ENCODE assay signal across 23 mouse cellular contexts in genomic region chr6:55027642-55028041, GRCm38 (mm10). TPM values are rescaled to one million over a fixed set of nuclear protein-coding genes. Genes with fewer than 3 reads are reported as not detected.
DNase-seq lines count a peak whose midpoint lies in the region; ATAC-seq and TF ChIP-seq lines count a peak whose summit lies in the region.
"Had no signal": no experiment of that assay in that cellular context is flagged by ENCODE, and none has a peak within 500 bp of the region (broad histone marks: within the 10 kb centered on the region; RNA-seq: fewer than 3 reads in every experiment).

No protein-coding gene starts in this region.

- TF ChIP-seq EP300 in stomach, postnatal 0 days (optimal IDR thresholded peaks at IDR 0.05): no peak

- peak; percentile 14 for DNase-seq in forebrain, embryonic 14.5 days (ENCODE audit: low spot score)
- DNase-seq in hindbrain, embryonic 10.5 days (ENCODE audit: low spot score): no peak
- peak; percentile 24 for DNase-seq in lung, embryonic 14.5 days
- DNase-seq in lung, postnatal 36 days: no peak
- DNase-seq in stomach, postnatal 0 days (ENCODE audit: low spot score): no peak
- DNase-seq: adrenal gland, postnatal 10 days; cerebellum, adult 8-10 months; gastrocnemius, postnatal 10 days; kidney, adult 11 months; layer of hippocampus, adult 9-11 months; right cerebral cortex, postnatal 14 days; thymus, postnatal 14 days had no signal

- no peak overlapping the region for H3K27ac ChIP-seq in forebrain, embryonic 14.5 days (ENCODE audit: low read depth, low read length)
- H3K27ac ChIP-seq in forebrain, embryonic 12.5 days: no peak overlapping the region
- no peak overlapping the region for H3K27ac ChIP-seq in hindbrain, embryonic 16.5 days (ENCODE audit: low read depth, low read length)
- no peak overlapping the region for H3K27ac ChIP-seq in hindbrain, embryonic 10.5 days
- H3K27ac ChIP-seq in lung, embryonic 14.5 days (ENCODE audit: low read depth): no peak overlapping the region
- no peak overlapping the region for H3K27ac ChIP-seq in stomach, embryonic 16.5 days (ENCODE audit: low read length)
- H3K27ac ChIP-seq in stomach, postnatal 0 days (replicated peaks): no peak overlapping the region
- H3K27ac ChIP-seq: forebrain, embryonic 15.5 days; heart, embryonic 15.5 days; hindbrain, embryonic 13.5 days; left cerebral cortex, adult 2 months; limb, embryonic 15.5 days; liver, embryonic 15.5 days; midbrain, embryonic 12.5 days; neural tube, embryonic 12.5 days had no signal

- H3K9me3 ChIP-seq in forebrain, embryonic 14.5 days (replicated peaks; ENCODE audit: control insufficient read depth, low read length): no peaks in the 10 kb centered on the region
- H3K9me3 ChIP-seq in forebrain, embryonic 12.5 days: no peaks in the 10 kb centered on the region
- no peaks in the 10 kb centered on the region for H3K9me3 ChIP-seq in hindbrain, embryonic 16.5 days (ENCODE audit: control insufficient read depth, low read length)
- no peaks in the 10 kb centered on the region for H3K9me3 ChIP-seq in hindbrain, embryonic 10.5 days
- H3K9me3 ChIP-seq in lung, embryonic 14.5 days (ENCODE audit: low read depth, low read length): no peaks in the 10 kb centered on the region
- H3K9me3 ChIP-seq in stomach, embryonic 16.5 days (replicated peaks; ENCODE audit: control insufficient read depth, low read length): no peaks in the 10 kb centered on the region
- H3K9me3 ChIP-seq in stomach, postnatal 0 days (ENCODE audit: control insufficient read depth, low read length): no peaks in the 10 kb centered on the region
- H3K9me3 ChIP-seq: forebrain, embryonic 15.5 days; heart, embryonic 15.5 days; hindbrain, embryonic 13.5 days; limb, embryonic 15.5 days; liver, embryonic 15.5 days; midbrain, embryonic 12.5 days; neural tube, embryonic 12.5 days had no signal

- H3K27me3 ChIP-seq in forebrain, embryonic 14.5 days (replicated peaks; ENCODE audit: control insufficient read depth, insufficient read depth, low read length): no peaks in the 10 kb centered on the region
- H3K27me3 ChIP-seq in forebrain, embryonic 12.5 days: no peaks in the 10 kb centered on the region
- no peaks in the 10 kb centered on the region for H3K27me3 ChIP-seq in hindbrain, embryonic 16.5 days (replicated peaks; ENCODE audit: control insufficient read depth, insufficient read depth, low read length)
- no peaks in the 10 kb centered on the region for H3K27me3 ChIP-seq in hindbrain, embryonic 10.5 days (ENCODE audit: insufficient read depth, poor library complexity, severe bottlenecking)
- H3K27me3 ChIP-seq in lung, embryonic 14.5 days (ENCODE audit: insufficient read depth, low read length): no peaks in the 10 kb centered on the region
- H3K27me3 ChIP-seq in stomach, embryonic 16.5 days (ENCODE audit: control insufficient read depth, insufficient read depth, low read length): no peaks in the 10 kb centered on the region
- no peaks in the 10 kb centered on the region for H3K27me3 ChIP-seq in stomach, postnatal 0 days (ENCODE audit: control insufficient read depth, insufficient read depth, low read length)
- H3K27me3 ChIP-seq: forebrain, embryonic 15.5 days; heart, embryonic 15.5 days; hindbrain, embryonic 13.5 days; limb, embryonic 15.5 days; liver, embryonic 15.5 days; midbrain, embryonic 12.5 days; neural tube, embryonic 12.5 days had no signal

- WGBS in forebrain, embryonic 14.5 days: 64% methylated on average over 2 of the region's 2 CpGs
- 80% methylated on average over 2 of the region's 2 CpGs for WGBS in forebrain, embryonic 12.5 days
- 73% methylated on average over 2 of the region's 2 CpGs for WGBS in hindbrain, embryonic 16.5 days
- WGBS in hindbrain, embryonic 10.5 days: 89% methylated on average over 2 of the region's 2 CpGs
- WGBS in lung, embryonic 14.5 days: 63% methylated on average over 2 of the region's 2 CpGs
- WGBS in stomach, embryonic 16.5 days: 54% methylated on average over 2 of the region's 2 CpGs
- whole genome bisulfite sequencing in stomach, postnatal 0 days: 76% methylated on average over 2 of the region's 2 CpGs

- no peak for ATAC-seq in forebrain, embryonic 14.5 days
- ATAC-seq in forebrain, embryonic 12.5 days (ENCODE audit: low FRiP score): no peak
- ATAC-seq in hindbrain, embryonic 16.5 days: 0 out of 2 replicates have a peak, but pooled peaks have one; percentile 27
- ATAC-seq in lung, embryonic 14.5 days (ENCODE audit: insufficient read depth): no peak
- 0 out of 2 replicates have a peak, but pooled peaks have one; percentile 33 for ATAC-seq in stomach, embryonic 16.5 days (ENCODE audit: insufficient read depth, low FRiP score)
- no peak for ATAC-seq in stomach, postnatal 0 days (ENCODE audit: low FRiP score, low TSS enrichment)
- ATAC-seq: forebrain, embryonic 15.5 days had no signal

- H3K36me3 ChIP-seq in forebrain, embryonic 14.5 days (ENCODE audit: control insufficient read depth, insufficient read depth, low read length): no peaks in the 10 kb centered on the region
- H3K36me3 ChIP-seq in forebrain, embryonic 12.5 days (replicated peaks): no peaks in the 10 kb centered on the region
- no peaks in the 10 kb centered on the region for H3K36me3 ChIP-seq in hindbrain, embryonic 16.5 days (ENCODE audit: control insufficient read depth, insufficient read depth, low read length)
- H3K36me3 ChIP-seq in hindbrain, embryonic 10.5 days: no peaks in the 10 kb centered on the region
- H3K36me3 ChIP-seq in lung, embryonic 14.5 days (ENCODE audit: insufficient read depth): no peaks in the 10 kb centered on the region
- no peaks in the 10 kb centered on the region for H3K36me3 ChIP-seq in stomach, embryonic 16.5 days (ENCODE audit: control insufficient read depth, insufficient read depth, low read length)
- H3K36me3 ChIP-seq in stomach, postnatal 0 days (ENCODE audit: control insufficient read depth, insufficient read depth, low read length): no peaks in the 10 kb centered on the region
- H3K36me3 ChIP-seq: forebrain, embryonic 15.5 days; heart, embryonic 15.5 days; hindbrain, embryonic 13.5 days; limb, embryonic 15.5 days; liver, embryonic 15.5 days; midbrain, embryonic 12.5 days; neural tube, embryonic 12.5 days had no signal

- TF ChIP-seq CTCF in lung, embryonic 14.5 days (IDR thresholded peaks at IDR 0.05; ENCODE audit: low read depth): no peak
- no peak for TF ChIP-seq CTCF in stomach, postnatal 0 days (IDR thresholded peaks at IDR 0.05; ENCODE audit: low read depth)

- H3K4me3 ChIP-seq in forebrain, embryonic 14.5 days (ENCODE audit: low read depth, low read length): no peak overlapping the region
- no peak overlapping the region for H3K4me3 ChIP-seq in forebrain, embryonic 12.5 days (replicated peaks)
- H3K4me3 ChIP-seq in hindbrain, embryonic 16.5 days (ENCODE audit: low read length): no peak overlapping the region
- H3K4me3 ChIP-seq in hindbrain, embryonic 10.5 days: no peak overlapping the region
- H3K4me3 ChIP-seq in lung, embryonic 14.5 days (ENCODE audit: low read depth, low read length): no peak overlapping the region
- no peak overlapping the region for H3K4me3 ChIP-seq in stomach, embryonic 16.5 days (replicated peaks; ENCODE audit: low read length)
- H3K4me3 ChIP-seq in stomach, postnatal 0 days (ENCODE audit: low read depth, low read length): no peak overlapping the region
- H3K4me3 ChIP-seq: forebrain, embryonic 15.5 days; heart, embryonic 15.5 days; hindbrain, embryonic 13.5 days; left cerebral cortex, adult 2 months; limb, embryonic 15.5 days; liver, embryonic 15.5 days; midbrain, embryonic 12.5 days; neural tube, embryonic 12.5 days had no signal

- H3K4me2 ChIP-seq in forebrain, embryonic 14.5 days (ENCODE audit: low read length): no peak overlapping the region
- H3K4me2 ChIP-seq in forebrain, embryonic 12.5 days: no peak overlapping the region
- H3K4me2 ChIP-seq in hindbrain, embryonic 16.5 days (ENCODE audit: low read length): no peak overlapping the region
- no peak overlapping the region for H3K4me2 ChIP-seq in lung, embryonic 14.5 days
- no peak overlapping the region for H3K4me2 ChIP-seq in stomach, embryonic 16.5 days (ENCODE audit: low read depth, low read length)
- H3K4me2 ChIP-seq in stomach, postnatal 0 days (replicated peaks; ENCODE audit: low read depth): no peak overlapping the region
- H3K4me2 ChIP-seq: forebrain, embryonic 15.5 days; heart, embryonic 15.5 days; hindbrain, embryonic 13.5 days; limb, embryonic 15.5 days; liver, embryonic 15.5 days; midbrain, embryonic 12.5 days; neural tube, embryonic 12.5 days had no signal

- H3K9ac ChIP-seq in forebrain, embryonic 14.5 days (ENCODE audit: low read length): no peak overlapping the region
- no peak overlapping the region for H3K9ac ChIP-seq in forebrain, embryonic 12.5 days
- no peak overlapping the region for H3K9ac ChIP-seq in hindbrain, embryonic 16.5 days (ENCODE audit: low read depth, low read length)
- H3K9ac ChIP-seq in lung, embryonic 14.5 days: no peak overlapping the region
- H3K9ac ChIP-seq in stomach, embryonic 16.5 days (ENCODE audit: low read length): no peak overlapping the region
- H3K9ac ChIP-seq in stomach, postnatal 0 days (ENCODE audit: low read length): no peak overlapping the region
- H3K9ac ChIP-seq: forebrain, embryonic 15.5 days; heart, embryonic 15.5 days; hindbrain, embryonic 13.5 days; limb, embryonic 15.5 days; liver, embryonic 15.5 days; midbrain, embryonic 12.5 days; neural tube, embryonic 12.5 days had no signal

- H3K4me1 ChIP-seq in forebrain, embryonic 14.5 days (ENCODE audit: control insufficient read depth, insufficient read depth, low read length): no peaks in the 10 kb centered on the region
- no peaks in the 10 kb centered on the region for H3K4me1 ChIP-seq in forebrain, embryonic 12.5 days
- H3K4me1 ChIP-seq in hindbrain, embryonic 16.5 days (ENCODE audit: control insufficient read depth, insufficient read depth, low read depth, low read length): no peaks in the 10 kb centered on the region
- H3K4me1 ChIP-seq in hindbrain, embryonic 10.5 days (replicated peaks): no peaks in the 10 kb centered on the region
- H3K4me1 ChIP-seq in lung, embryonic 14.5 days (ENCODE audit: insufficient read depth): no peaks in the 10 kb centered on the region
- no peaks in the 10 kb centered on the region for H3K4me1 ChIP-seq in stomach, embryonic 16.5 days (ENCODE audit: control insufficient read depth, insufficient read depth, low read length)
- H3K4me1 ChIP-seq in stomach, postnatal 0 days (replicated peaks; ENCODE audit: control insufficient read depth, insufficient read depth): no peaks in the 10 kb centered on the region
- H3K4me1 ChIP-seq: forebrain, embryonic 15.5 days; heart, embryonic 15.5 days; hindbrain, embryonic 13.5 days; limb, embryonic 15.5 days; liver, embryonic 15.5 days; midbrain, embryonic 12.5 days; neural tube, embryonic 12.5 days had no signal

RNA-seq across cellular contexts. Expression of gene Gars, which starts 10.2 kb away (rescaled TPM):
- 208 and 229 TPM in 2 replicates for polyA plus RNA-seq in forebrain, embryonic 14.5 days (2014; fragmentation: Nextera tagmentation; extraction: Ambion mirVana)
- 203 and 207 TPM in 2 replicates for polyA plus RNA-seq in forebrain, embryonic 12.5 days (2016; fragmentation: Nextera tagmentation; extraction: Ambion mirVana)
- polyA plus RNA-seq in hindbrain, embryonic 16.5 days (2015; fragmentation: Nextera tagmentation; extraction: Ambion mirVana): 209 and 213 TPM in 2 replicates
- 210 and 216 TPM in 2 replicates for polyA plus RNA-seq in hindbrain, embryonic 10.5 days (2016; fragmentation: Nextera tagmentation; extraction: Ambion mirVana)
- polyA plus RNA-seq in lung, embryonic 14.5 days (2014; fragmentation: Nextera tagmentation; extraction: Ambion mirVana): 153 and 158 TPM in 2 replicates
- polyA plus RNA-seq in stomach, embryonic 16.5 days (2015; fragmentation: Nextera tagmentation; extraction: Ambion mirVana): 136 and 138 TPM in 2 replicates
- polyA plus RNA-seq in stomach, postnatal 0 days (2015; fragmentation: Nextera tagmentation; extraction: Ambion mirVana): 103 TPM in 2 replicates

RNA-seq across cellular contexts. Expression of gene Ggct, which starts 34.9 kb away (rescaled TPM):
- polyA plus RNA-seq in forebrain, embryonic 14.5 days (2014; fragmentation: Nextera tagmentation; extraction: Ambion mirVana): 14.9 and 15.3 TPM in 2 replicates
- 9.3 and 9.4 TPM in 2 replicates for polyA plus RNA-seq in forebrain, embryonic 12.5 days (2016; fragmentation: Nextera tagmentation; extraction: Ambion mirVana)
- 14.3 and 20.5 TPM in 2 replicates for polyA plus RNA-seq in hindbrain, embryonic 16.5 days (2015; fragmentation: Nextera tagmentation; extraction: Ambion mirVana)
- 11.1 and 13.6 TPM in 2 replicates for polyA plus RNA-seq in hindbrain, embryonic 10.5 days (2016; fragmentation: Nextera tagmentation; extraction: Ambion mirVana)
- 4.8 and 8.7 TPM in 2 replicates for polyA plus RNA-seq in lung, embryonic 14.5 days (2014; fragmentation: Nextera tagmentation; extraction: Ambion mirVana)
- polyA plus RNA-seq in stomach, embryonic 16.5 days (2015; fragmentation: Nextera tagmentation; extraction: Ambion mirVana): 8.7 and 10.8 TPM in 2 replicates
- polyA plus RNA-seq in stomach, postnatal 0 days (2015; fragmentation: Nextera tagmentation; extraction: Ambion mirVana): 9.0 and 9.3 TPM in 2 replicates

RNA-seq across cellular contexts. Expression of gene Nod1, which starts 55.2 kb away (rescaled TPM):
- polyA plus RNA-seq in forebrain, embryonic 14.5 days (2014; fragmentation: Nextera tagmentation; extraction: Ambion mirVana): 1.5 and 1.8 TPM in 2 replicates
- polyA plus RNA-seq in forebrain, embryonic 12.5 days (2016; fragmentation: Nextera tagmentation; extraction: Ambion mirVana): 1.8 and 2.0 TPM in 2 replicates
- 3.1 and 3.6 TPM in 2 replicates for polyA plus RNA-seq in hindbrain, embryonic 16.5 days (2015; fragmentation: Nextera tagmentation; extraction: Ambion mirVana)
- polyA plus RNA-seq in hindbrain, embryonic 10.5 days (2016; fragmentation: Nextera tagmentation; extraction: Ambion mirVana): 1.7 and 2.7 TPM in 2 replicates
- 4.6 and 4.7 TPM in 2 replicates for polyA plus RNA-seq in lung, embryonic 14.5 days (2014; fragmentation: Nextera tagmentation; extraction: Ambion mirVana)
- 9.3 and 9.8 TPM in 2 replicates for polyA plus RNA-seq in stomach, embryonic 16.5 days (2015; fragmentation: Nextera tagmentation; extraction: Ambion mirVana)
- 4.5 and 4.9 TPM in 2 replicates for polyA plus RNA-seq in stomach, postnatal 0 days (2015; fragmentation: Nextera tagmentation; extraction: Ambion mirVana)

Comparison
In these comparisons a context has a peak if more than half of its experiments do, and no peak if none do; other contexts are left out.
1. ATAC-seq: peak in hindbrain, embryonic 16.5 days (single experiment) and stomach, embryonic 16.5 days (single experiment); none in forebrain, embryonic 14.5 days (single experiment), forebrain, embryonic 12.5 days (single experiment), lung, embryonic 14.5 days (single experiment) and stomach, postnatal 0 days (single experiment).
2. DNase-seq: peak in forebrain, embryonic 14.5 days (single experiment) and lung, embryonic 14.5 days (single experiment); none in hindbrain, embryonic 10.5 days (single experiment), lung, postnatal 36 days (single experiment) and stomach, postnatal 0 days (single experiment).